Mouse (Mus musculus) left cerebral cortex, postnatal 25 days (tissue): ENCODE results near the gene Gpr84. TPM values are rescaled to one million over a fixed set of nuclear protein-coding genes. Genes with fewer than 3 reads are reported as not detected.

ENCODE experiments used
- DNase-seq, 2 experiments: peaks; one replicate each; pipeline ENCODE4 v3.0.0; 2022; ENCODE audit warnings: low spot score in 2 of 2, mixed read lengths in 1 of 2
- intact Hi-C: fragments of 180-260 bp; cut with DNase I; formaldehyde crosslinking; loops from one replicate; pipeline ENCODE4 v1.15.1; 2025
- total RNA-seq, 2 experiments: library from RNA; stranded (reverse); gene quantifications; 2 replicates each; pipeline ENCODE4 v1.2.3; 2021

Gpr84 gene
- total RNA-seq: under 1 TPM; 0.69 to 0.94 TPM

GRCm38 (mm10) chr15:103310365-103310910 is at the start of gene Gpr84:
Gene Gpr84 (minus strand): TSS chr15:103310612.
- DNase-seq: no peak
- intact Hi-C loops: no loop called here

DNA sequence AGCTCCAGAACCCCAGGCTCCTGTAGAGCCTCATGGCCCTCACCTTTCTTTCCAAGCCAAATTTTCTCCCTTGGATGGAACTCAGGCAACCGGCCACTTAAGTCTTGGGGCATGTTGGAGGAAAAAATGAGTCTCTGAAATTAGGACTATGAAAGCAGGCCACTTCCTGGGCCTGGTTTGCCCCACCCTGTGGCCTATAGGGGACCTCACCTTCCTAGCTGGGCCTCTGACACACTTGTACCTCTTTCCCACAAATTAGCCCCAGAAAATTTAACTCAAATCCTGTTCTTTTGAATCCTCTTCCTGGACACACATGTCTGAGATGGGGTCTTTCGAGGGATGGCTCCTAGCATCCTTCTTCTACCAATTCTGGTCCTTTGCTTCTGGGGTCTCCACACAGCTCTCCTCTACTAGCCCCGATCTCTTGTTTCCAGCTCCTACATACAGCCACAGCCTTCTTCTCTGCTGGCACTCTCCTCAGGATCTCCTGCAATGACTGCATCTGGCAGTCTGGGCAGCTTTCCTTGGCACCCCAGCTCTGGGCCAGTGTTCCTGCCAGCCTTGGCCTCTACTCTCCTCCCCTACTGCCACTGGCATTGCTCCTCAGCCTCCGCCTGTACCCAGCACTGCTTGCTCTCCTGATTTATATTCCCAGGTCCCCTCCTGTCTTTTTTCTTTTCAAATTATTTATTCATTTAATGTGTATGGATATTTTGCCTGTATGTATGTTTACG is 49.6 kb upstream of the Gpr84 start:
- peak in 1 of 2 experiments; percentile 46 for DNase-seq
- intact Hi-C loops: no loop called here

GRCm38 (mm10) chr15:103359122-103359510 is 48.7 kb upstream of the Gpr84 start:
- no peak for DNase-seq
- intact Hi-C loops: no loop called here

DNA sequence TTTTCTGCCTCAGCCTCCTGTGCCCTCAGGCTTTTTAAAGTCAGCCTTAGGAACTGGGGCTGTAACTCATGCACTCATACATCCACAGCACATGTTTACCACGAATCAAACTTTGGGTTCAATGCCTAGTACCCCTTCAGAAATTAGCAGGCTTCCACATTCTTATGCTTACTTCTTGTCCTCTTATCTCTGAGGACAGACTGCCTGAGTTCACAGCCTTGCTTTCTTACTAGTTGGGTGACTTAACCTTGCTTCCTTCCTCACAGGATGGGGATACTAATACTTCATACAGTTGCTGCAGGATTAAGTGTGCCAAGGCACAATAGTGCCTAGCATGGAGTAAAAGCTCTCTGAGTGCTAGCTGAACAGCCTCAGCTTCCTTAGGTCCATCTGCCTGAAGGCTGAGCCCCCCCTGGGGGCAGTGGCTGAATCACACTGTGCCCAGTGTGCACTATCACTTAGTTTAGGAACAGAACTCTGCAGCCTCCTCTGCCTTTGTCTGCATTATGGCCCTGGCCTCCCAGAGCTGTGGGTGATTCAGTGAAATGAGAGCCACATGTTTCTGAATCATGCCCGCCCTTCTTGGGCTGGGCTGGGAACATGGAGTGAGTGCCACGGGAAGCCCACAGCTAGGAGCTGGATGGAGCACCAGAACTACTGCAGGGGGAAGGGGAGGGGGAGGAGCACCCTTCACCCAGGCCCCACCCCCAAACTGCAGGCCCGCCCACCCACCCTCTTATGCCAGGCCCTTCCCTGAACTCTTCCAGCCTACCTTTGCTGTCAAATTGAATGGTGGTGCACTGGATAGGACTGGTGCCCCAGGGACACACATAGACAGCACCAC is 48.1 kb upstream of the Gpr84 start:
- peak in 1 of 2 experiments; percentile 51 for DNase-seq
- intact Hi-C loops: no loop called here

GRCm38 (mm10) chr15:103357817-103358216 is 47.4 kb upstream of the Gpr84 start:
- intact Hi-C loops: no loop called here
- DNase-seq: no peak

DNA sequence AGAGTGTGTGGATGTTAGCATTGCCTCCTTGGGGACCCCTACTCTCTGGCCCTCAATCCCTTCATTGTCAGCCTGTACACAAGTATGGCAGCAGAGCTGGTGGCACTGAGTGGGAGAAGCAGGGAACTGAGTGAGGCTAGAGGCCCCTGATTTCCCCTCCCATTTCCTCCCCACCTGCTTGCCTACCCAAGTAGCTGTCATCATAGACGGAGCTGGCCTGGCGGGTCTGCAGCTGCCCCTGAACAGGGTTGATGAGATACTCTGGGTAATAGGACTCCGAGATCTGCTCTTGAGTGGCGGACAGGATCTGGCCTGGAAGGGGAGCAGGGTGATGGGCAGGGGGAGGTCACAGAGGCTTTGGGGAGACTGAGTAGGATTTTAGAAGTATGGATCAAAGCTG is 45.7 kb upstream of the Gpr84 start:
- intact Hi-C loops: no loop called here
- DNase-seq: no peak

- intact Hi-C loops: no loop called here
- DNase-seq: no peak
These were observed 45.0 kb upstream of the Gpr84 start for GRCm38 (mm10) chr15:103355420-103355819.

DNA sequence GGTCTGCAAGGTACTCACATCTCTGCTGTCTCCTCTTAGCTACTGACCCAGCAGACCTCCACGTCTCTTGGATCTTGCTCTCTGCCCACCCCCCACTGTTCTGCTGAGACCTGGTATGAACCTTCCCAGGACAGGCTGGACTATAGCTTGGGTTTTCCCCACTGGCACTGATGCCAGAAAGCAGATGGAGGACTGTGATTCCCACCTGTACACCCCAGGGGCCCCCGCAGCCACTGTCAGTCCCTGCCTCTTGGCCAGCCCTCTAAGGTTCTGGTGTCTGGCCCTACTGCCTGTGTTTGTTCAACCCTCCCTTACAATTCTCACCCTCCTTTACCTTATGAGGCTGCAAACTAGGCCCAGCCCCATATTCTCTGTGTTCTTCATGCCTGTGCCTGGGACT is 44.3 kb upstream of the Gpr84 start:
- intact Hi-C loops: no loop called here

GRCm38 (mm10) chr15:103353511-103354256 is 43.3 kb upstream of the Gpr84 start:
- intact Hi-C loops: no loop called here
- no peak for DNase-seq

More for the DNA sequence above, 44.3 kb upstream of the Gpr84 start:
- no peak for DNase-seq

DNA sequence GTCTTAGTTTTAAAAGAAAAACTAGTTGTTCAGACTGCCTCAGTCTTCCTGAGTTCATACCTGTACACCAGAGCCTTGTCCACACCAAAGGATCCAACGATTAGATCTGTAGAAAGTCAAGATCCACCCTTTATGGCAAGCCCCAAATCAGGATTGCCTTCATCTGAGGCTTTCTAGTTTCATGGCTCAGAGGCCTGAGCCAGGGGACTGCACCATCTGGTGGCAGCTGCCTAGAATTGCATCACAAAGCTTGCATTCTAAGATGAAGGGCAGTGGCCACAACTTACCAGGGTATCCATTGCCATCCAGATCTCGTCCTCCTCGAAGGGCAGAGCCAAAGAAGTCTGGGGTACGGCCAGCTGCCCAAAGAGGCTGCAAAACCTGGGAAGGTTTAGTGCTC is 42.4 kb upstream of the Gpr84 start:
- peak in 1 of 2 experiments; percentile 52 for DNase-seq
- intact Hi-C loops: no loop called here

- intact Hi-C loops: loop anchor here (2.0 kb wide), 1 partner anchor 42 kb away; no protein-coding TSS in a partner anchor
- DNase-seq: peak in 1 of 2 experiments; percentile 67
These were observed 36.9 kb upstream of the Gpr84 start for GRCm38 (mm10) chr15:103347275-103347684.

DNA sequence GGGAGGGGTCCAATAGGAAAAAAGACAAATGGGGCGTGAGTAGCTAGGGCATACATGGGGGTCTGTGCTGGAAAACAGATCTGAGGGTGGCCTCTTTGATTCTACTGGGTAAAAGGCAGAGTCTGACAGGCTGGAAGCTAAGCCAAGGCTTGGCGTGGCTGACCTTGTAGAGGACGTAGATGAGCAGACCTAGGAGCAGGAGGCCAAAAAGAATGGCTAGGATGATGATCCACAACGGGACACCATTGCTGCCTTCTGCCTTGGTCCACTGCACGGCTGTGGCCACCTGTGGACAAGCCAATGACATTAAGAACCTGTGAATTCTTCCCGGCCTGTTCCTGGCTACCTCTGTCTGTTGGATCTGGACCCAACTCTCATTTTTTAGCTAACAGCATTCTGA is 35.4 kb upstream of the Gpr84 start:
- DNase-seq: no peak

DNA sequence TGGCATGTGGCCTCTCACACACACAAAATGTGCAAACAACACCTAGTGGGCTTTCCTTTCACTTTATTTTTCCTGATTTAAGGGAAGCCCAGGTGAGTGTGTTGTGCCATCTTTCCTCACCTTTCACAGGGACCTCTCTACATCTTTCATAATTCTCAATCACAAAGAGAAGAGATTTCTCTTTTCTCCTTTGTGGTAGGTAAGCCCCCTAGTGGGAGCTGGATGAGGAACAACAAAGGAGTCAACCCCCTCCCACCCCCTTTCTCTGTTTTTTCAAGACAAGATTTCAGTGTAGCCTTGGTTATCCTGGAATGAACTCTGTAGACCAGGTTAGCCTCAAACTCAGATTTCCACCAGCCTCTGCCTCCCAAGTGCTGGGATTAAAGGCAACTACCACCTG is 33.1 kb upstream of the Gpr84 start:
- DNase-seq: no peak

More for the DNA sequence above, 35.4 kb upstream of the Gpr84 start:
- intact Hi-C loops: loop anchor here (2.0 kb wide), 1 partner anchor 43 kb away; no protein-coding TSS in a partner anchor

GRCm38 (mm10) chr15:103343008-103343407 is 32.6 kb upstream of the Gpr84 start:
- intact Hi-C loops: no loop called here
- no peak for DNase-seq

More for the DNA sequence above, 33.1 kb upstream of the Gpr84 start:
- intact Hi-C loops: no loop called here

DNA sequence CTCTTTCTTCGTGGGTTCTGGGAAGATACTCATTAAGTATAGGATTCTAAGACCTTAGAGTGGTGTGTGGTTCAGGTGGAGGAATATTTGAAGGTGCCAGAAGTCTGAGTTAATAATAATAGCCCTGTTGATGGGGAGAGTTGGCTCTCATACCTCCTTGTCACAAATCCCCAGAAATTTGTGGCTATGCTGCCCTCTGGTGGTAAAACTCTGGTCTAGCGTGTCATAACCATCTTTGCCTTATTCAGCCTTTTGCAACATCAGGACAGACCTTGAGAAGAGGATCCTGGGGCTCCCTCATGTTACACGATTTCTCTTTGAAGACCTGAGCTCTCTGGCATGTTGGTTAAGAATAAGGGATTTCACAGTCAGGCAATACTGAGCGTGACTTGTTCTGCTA is 32.0 kb upstream of the Gpr84 start:
- intact Hi-C loops: no loop called here
- peak; percentile 74 to 91 for DNase-seq

- DNase-seq: no peak
- intact Hi-C loops: loop anchor here (2.0 kb wide), 1 partner anchor 19 kb away; no protein-coding TSS in a partner anchor
These were observed 31.1 kb upstream of the Gpr84 start for GRCm38 (mm10) chr15:103341547-103341946.

- DNase-seq: peak in 1 of 2 experiments; percentile 44
- intact Hi-C loops: loop anchor here (2.0 kb wide), 1 partner anchor 18 kb away; no protein-coding TSS in a partner anchor
These were observed 30.4 kb upstream of the Gpr84 start for GRCm38 (mm10) chr15:103340786-103341185.

DNA sequence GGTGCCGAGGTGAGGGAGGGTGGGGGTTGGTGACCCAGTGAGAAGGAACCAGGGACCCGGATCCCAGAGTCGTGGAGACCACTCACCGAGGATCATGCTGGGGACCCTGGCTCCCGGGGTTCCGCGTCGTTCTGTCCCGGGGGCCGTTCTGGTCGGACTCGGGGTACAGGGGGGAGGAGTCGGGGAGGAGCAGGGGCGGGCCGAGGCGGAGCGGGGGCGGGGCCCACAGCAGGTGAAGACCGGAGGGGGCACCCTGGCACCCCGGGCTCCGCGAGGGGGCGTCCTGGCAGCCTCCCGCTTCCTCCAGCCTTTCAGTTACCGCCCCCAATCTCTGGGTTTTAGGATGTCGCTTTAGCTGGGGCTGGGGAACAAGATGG is 29.5 kb upstream of the Gpr84 start, which contains the start of gene Zfp385a:
Gene Zfp385a (minus strand): TSS at position 133 of the 377 bp plus-strand sequence.
- intact Hi-C loops: loop anchor here (2.0 kb wide), 1 partner anchor 17 kb away; no protein-coding TSS in a partner anchor
- DNase-seq: peak; percentile 75 to 87
